Mouse (Mus musculus) CH12.LX (cell line): ENCODE measurements at regions not wholly inside any gene's neighbourhood (a gene's known extent, or its start where the extent isn't known, plus 50 kb on each side); places are given as distances from the start of the nearest gene placed in this dataset.

ENCODE experiments used
- CTCF ChIP-seq, 2 experiments: IDR thresholded peaks in 1 of 2; conservative IDR thresholded peaks in 1 of 2; 2 replicates each; pipeline ENCODE4 v1.5.1; 2011 to 2012; ENCODE audit warnings: low read depth in 2 of 2, low read length in 2 of 2, improper control_type of control experiment in 1 of 2, inconsistent platforms in 1 of 2, mild to moderate bottlenecking in 1 of 2, moderate library complexity in 1 of 2
- HCFC1 ChIP-seq: IDR thresholded peaks from 2 replicates; pipeline ENCODE4 v1.6.1; 2012; ENCODE audit warnings: low read depth, mild to moderate bottlenecking, inconsistent platforms, low read length, improper control_type of control experiment

DNA sequence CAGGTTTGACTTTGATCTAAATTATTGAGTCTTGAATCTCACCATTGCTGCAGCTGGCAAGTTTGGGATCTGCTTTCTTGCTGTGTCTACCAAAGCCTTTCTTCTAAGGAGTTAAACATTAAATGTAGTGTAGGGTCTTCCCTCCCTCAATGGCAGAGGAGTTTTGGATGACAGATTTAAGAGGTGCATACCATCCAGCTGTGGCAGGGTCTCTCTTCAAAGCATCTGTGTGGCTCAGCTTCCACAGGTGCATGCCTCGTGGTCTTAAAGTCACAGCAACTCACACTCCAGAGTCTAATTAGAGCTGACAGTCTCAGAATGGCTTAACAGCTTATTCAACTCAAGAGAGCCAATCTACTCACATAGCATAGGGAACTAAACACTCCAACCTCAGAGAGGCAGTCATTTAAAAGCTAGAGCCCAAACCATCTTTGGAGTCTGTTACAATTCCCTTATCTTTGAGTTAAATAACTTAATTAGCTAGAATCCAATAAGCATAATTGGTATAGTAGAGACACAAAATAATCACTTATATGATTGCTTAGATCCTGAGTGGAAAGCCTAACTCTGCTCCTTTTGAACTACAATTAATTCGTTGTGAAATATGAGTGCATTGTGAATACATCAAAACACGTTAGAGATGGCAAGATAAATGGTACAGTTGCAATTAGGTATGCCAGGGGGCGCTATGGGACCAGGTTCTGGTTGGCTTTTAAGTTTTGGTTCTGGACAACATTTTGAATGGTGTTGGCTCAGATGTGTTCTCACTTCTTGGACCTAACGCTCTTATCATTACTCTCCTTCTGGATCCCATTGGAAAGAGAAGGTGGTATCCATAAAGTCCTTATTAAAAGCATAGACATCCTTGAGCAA is 57.5 kb upstream of the Cul1 start:
- no peak for TF ChIP-seq HCFC1
- TF ChIP-seq CTCF (conservative IDR thresholded peaks at IDR 0.05 in 1 of 2, IDR thresholded peaks at IDR 0.05 in 1 of 2; ENCODE audit: low read depth in 2 of 2, low read length in 2 of 2): peak; percentile 85 to 92
